Mouse (Mus musculus) hindbrain, postnatal 0 days (tissue): ENCODE measurements around the gene Clk4. TPM values are rescaled to one million over a fixed set of nuclear protein-coding genes. Genes with fewer than 3 reads are reported as not detected.
A peak's percentile ranks its signal among the peaks of the same experiment; 100 is the strongest.

Experiments
- ATAC-seq: fragments of 200-750 bp; cut with Nextera tagmentation; 2 replicates; pipeline ENCODE4 v1.8.0; 2017; ENCODE audit warnings: mild to moderate bottlenecking, moderate TSS enrichment, moderate library complexity
- DNase-seq: peaks from one replicate; pipeline ENCODE4 v3.0.0-alpha.2; 2015; ENCODE audit warnings: low spot score
- H3K27ac ChIP-seq: fragments of 300-500 bp; sonication (generic); 2 replicates; pipeline ENCODE4 v1.5.1; 2014; ENCODE audit warnings: mild to moderate bottlenecking
- H3K27me3 ChIP-seq: fragments of 300-500 bp; sonication (generic); 2 replicates; pipeline ENCODE4 v1.6.1; 2014; ENCODE audit warnings: low read length, mixed read lengths; ENCODE audit not compliant: insufficient read depth
- H3K36me3 ChIP-seq: fragments of 300-500 bp; sonication (generic); 2 replicates; pipeline ENCODE4 v1.6.1; 2014; ENCODE audit warnings: low read length, mixed read lengths; ENCODE audit not compliant: insufficient read depth
- H3K4me1 ChIP-seq: fragments of 300-500 bp; sonication (generic); 2 replicates; pipeline ENCODE4 v1.6.1; 2014; ENCODE audit warnings: antibody characterized with exemption, low read length, mixed read lengths; ENCODE audit not compliant: insufficient read depth
- H3K4me2 ChIP-seq: fragments of 300-500 bp; sonication (generic); 2 replicates; pipeline ENCODE4 v1.6.1; 2014; ENCODE audit warnings: low read depth, mild to moderate bottlenecking, low read length, moderate library complexity, mixed read lengths
- H3K4me3 ChIP-seq: fragments of 300-500 bp; sonication (generic); 2 replicates; pipeline ENCODE4 v1.5.1; 2014; ENCODE audit warnings: low read length
- H3K9ac ChIP-seq: fragments of 300-500 bp; sonication (generic); replicated peaks from 2 replicates; pipeline ENCODE4 v1.6.1; 2014; ENCODE audit warnings: mild to moderate bottlenecking, low read length, moderate library complexity, mixed read lengths
- H3K9me3 ChIP-seq: fragments of 300-500 bp; sonication (generic); 2 replicates; pipeline ENCODE4 v1.6.1; 2016; ENCODE audit warnings: low read length, mixed read lengths
- CTCF ChIP-seq: IDR thresholded peaks from 2 replicates; pipeline ENCODE4 v1.5.1; 2016; ENCODE audit warnings: antibody characterized with exemption, control low read depth, low read depth
- WGBS: fragments of 180-500 bp; shearing (Covaris S2); extraction: QIAGEN DNeasy Blood & Tissue Kit; methylation state at CpG from one replicate; pipeline ENCODE4 v1.1.7; 2014; 5-methylcytosine and 5-hydroxymethylcytosine counted together
- polyA plus RNA-seq: library from polyadenylated mRNA; unstranded; fragments of >200 nt; fragmentation: Nextera tagmentation; extraction: Ambion mirVana; gene quantifications from 2 replicates; pipeline ENCODE4 v1.2.1, GENCODE M21; 2015
- total RNA-seq: library from RNA; depleted of rRNA; stranded (reverse); fragments of >200 nt; gene quantifications from 2 replicates; pipeline ENCODE4 v1.2.3, GENCODE M21; 2014

The Clk4 gene
- total and polyA plus RNA-seq, 2 experiments from 2014 or later: 57.6 to 93.3 TPM

DNA sequence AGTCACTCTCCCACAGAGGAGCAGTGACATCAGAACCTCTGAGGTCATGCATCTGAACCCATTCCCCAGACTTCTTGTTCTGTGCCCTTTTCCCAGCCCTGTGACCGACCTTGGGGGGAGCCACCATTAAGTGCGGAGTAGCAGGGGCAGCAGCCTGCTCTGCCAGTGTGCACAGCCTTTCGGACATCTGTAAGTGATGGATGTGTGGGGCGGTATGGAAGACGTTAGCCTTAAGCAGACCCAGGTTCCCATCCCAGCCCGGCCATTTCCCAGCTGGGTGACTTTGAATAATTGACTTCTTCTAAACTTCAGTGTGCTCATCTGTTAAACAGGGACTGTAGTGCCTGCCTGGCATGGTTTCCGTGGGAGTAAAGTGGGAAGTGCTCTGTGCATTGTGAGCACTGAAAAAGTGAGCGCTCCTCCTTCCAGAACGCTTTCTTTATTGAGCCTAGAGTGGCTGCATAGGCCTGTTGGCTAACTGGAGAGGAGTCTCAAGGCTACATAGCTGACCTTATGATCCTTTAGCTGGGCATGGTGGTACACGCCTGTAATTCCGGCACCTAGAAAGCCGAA lies 42.5 kb downstream of the Clk4 start:
- Histone ChIP-seq H3K27ac (no peak overlapping the region), H3K36me3 (no peaks in the 10 kb centered on the region), H3K27me3 (no peaks in the 10 kb centered on the region), H3K9me3 (no peaks in the 10 kb centered on the region), H3K4me2 (no peak overlapping the region), H3K4me3 (no peak overlapping the region), H3K9ac (no peak overlapping the region), H3K4me1 (no peaks in the 10 kb centered on the region)
- WGBS: 65% methylated on average over 12 of the region's 12 CpGs
- DNase-seq: no peak
- TF ChIP-seq CTCF: no peak
- no peak for ATAC-seq

DNA sequence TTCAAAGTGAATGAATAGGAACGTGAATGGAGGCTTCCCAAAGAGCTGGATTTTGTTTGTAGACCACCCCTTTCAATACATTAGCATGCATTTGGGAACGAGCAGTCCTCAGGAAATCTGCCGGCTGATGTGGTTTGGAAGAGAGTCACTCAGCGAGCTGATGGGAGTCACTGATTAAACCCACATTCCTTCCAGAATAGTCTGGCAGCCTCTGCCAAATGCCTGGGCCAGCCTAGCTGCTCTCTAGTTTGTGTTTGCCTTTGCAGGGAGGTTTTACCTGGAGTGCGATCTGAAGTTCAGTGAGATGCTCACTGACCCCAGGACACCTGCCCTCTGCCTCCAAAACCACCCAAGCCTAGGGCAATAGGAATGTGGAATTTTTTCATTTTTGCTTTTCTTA lies 46.8 kb downstream of the Clk4 start:
- Histone ChIP-seq H3K27ac (no peak overlapping the region), H3K36me3 (no peaks in the 10 kb centered on the region), H3K4me2 (no peak overlapping the region), H3K9ac (no peak overlapping the region), H3K4me3 (no peak overlapping the region), H3K4me1 (no peaks in the 10 kb centered on the region), H3K27me3 (no peaks in the 10 kb centered on the region), H3K9me3 (no peaks in the 10 kb centered on the region)
- DNase-seq: no peak
- no peak for TF ChIP-seq CTCF
- 67% methylated on average over 5 of the region's 5 CpGs for WGBS
- ATAC-seq: no peak

DNA sequence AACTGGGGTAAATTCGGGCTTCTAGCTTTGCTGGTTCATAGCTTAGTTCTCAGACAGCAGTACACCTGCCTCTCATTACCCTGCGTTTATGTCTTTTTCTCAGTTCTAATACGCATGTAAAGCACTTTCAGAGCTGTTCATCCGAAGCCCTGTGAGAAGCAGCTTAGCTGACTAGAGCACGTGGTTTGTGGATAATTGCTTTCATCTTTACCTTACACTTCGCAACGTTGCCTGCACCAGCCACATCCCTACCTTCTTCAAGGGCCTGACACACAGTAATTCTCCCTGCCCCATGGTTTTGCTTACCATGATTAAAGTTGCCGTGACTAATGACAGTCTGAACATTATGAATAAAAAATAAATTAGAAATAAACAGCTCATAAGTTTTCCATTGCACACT lies 50.3 kb downstream of the Clk4 start:
- no peak overlapping the region for H3K4me2 ChIP-seq
- WGBS: 76% methylated on average over 8 of the region's 8 CpGs
- no peak overlapping the region for H3K4me3 ChIP-seq
- ATAC-seq: 0 out of 2 replicates have a peak, but pooled peaks have one; percentile 51
- H3K27me3 ChIP-seq: no peaks in the 10 kb centered on the region
- H3K9ac ChIP-seq: no peak overlapping the region
- H3K4me1 ChIP-seq: no peaks in the 10 kb centered on the region
- H3K9me3 ChIP-seq: no peaks in the 10 kb centered on the region
- no peak overlapping the region for H3K27ac ChIP-seq
- no peaks in the 10 kb centered on the region for H3K36me3 ChIP-seq
- no peak for TF ChIP-seq CTCF
- DNase-seq: no peak

DNA sequence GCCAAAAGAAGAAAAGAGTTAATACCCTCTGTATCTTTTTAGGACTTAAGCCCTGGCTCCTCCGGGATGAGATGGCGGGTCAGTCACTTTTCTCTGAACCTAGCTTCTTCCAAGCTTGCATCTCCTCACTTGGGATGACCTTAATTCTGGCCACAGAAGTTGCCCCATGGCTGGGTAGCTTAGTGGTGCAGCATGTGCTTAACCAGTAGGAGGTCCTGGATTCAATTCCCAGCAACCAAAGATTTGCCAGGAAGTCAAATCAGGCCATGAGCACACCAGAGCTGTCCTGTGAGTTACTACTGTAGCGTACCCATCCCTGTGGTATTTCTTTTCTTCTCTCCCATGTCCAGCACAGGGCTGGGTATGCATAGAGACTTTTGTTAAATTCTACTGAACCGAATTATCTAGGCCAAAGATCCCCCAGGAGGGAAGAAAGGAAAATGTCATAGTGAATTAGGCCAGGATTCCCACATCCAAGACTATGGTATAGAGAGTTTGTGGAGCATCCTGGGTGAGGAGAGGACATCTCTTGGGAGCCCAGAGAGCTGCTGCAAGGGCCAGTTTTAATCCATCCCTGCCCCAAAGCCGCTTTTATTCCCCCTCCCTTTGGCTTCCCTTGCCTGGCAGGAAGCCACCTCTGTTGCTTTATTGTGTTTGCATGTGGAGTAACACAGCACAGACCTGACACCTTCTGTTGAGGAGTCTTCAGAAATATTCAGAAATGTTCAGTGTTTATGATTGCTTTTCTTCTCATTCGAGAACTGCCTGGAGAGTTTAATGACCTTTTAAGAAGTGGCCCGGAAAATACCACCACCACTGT lies 54.7 kb downstream of the Clk4 start:
- DNase-seq: peak; percentile 33
- WGBS: 63% methylated on average over 7 of the region's 7 CpGs

DNA sequence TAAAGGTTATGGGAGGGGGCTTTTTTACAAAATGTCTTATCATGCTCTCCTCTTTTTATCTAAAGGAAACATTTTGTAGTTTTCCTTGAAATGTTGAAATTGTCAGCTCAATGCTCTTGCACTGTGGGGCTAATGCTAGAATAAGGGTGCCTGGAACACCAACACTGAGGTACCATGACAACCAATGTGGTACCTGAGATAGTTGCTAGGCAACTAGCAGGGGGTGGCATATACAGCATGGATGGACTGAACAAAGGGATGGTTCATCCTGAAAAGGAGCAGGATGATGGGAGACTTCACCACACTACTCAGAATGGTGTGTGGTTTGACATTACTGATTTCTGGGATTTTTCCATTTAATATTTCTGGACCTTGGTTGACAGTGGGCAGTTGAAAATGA lies 59.1 kb downstream of the Clk4 start:
- no peaks in the 10 kb centered on the region for H3K27me3 ChIP-seq
- no peak overlapping the region for H3K4me3 ChIP-seq
- ATAC-seq (no peak), DNase-seq (peak; percentile 12)
- H3K9me3 ChIP-seq: 0 out of 2 replicates have a peak, but pooled peaks cover 3% of the 10 kb centered on the region
- TF ChIP-seq CTCF: no peak
- no peak overlapping the region for H3K4me2 ChIP-seq
- no peaks in the 10 kb centered on the region for H3K4me1 ChIP-seq
- no peaks in the 10 kb centered on the region for H3K36me3 ChIP-seq
- no peak overlapping the region for H3K9ac ChIP-seq
- H3K27ac ChIP-seq: no peak overlapping the region

More for the DNA sequence above, 54.7 kb downstream of the Clk4 start:
- Histone ChIP-seq H3K4me3 (no peak overlapping the region), H3K27ac (no peak overlapping the region), H3K27me3 (no peaks in the 10 kb centered on the region), H3K4me2 (no peak overlapping the region), H3K9ac (no peak overlapping the region), H3K4me1 (no peaks in the 10 kb centered on the region), H3K36me3 (no peaks in the 10 kb centered on the region), H3K9me3 (0 out of 2 replicates have a peak, but pooled peaks cover 2% of the 10 kb centered on the region)
- no peak for TF ChIP-seq CTCF
- ATAC-seq: peak; percentile 38; the same call in 1 of the 2 replicates

DNA sequence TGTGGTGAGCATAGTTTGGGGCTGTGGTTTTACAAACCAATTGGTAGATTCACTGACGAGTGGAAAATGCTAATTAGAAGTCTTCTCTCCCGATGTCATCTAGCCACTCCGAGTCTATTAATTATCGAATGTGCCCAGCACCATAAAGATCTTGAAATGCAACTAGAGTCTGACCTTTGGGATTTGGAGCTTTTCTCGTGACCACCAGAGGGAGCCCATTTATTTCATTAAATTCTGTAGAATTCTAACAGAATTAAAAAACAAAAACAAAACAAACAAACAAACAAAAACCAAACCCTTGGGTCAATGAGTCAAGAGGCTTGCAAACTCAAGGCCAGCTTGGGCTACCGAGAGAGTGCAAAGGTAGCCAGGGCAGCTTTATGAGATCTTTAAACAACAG lies 65.4 kb downstream of the Clk4 start:
- peak; percentile 58 for TF ChIP-seq CTCF
- H3K4me2 ChIP-seq: no peak overlapping the region
- H3K9me3 ChIP-seq: no peaks in the 10 kb centered on the region
- H3K36me3 ChIP-seq: no peaks in the 10 kb centered on the region
- ATAC-seq (no peak), DNase-seq (peak; percentile 64)
- no peaks in the 10 kb centered on the region for H3K27me3 ChIP-seq
- WGBS: 55% methylated on average over 6 of the region's 6 CpGs
- H3K27ac ChIP-seq: no peak overlapping the region
- no peak overlapping the region for H3K4me3 ChIP-seq
- H3K9ac ChIP-seq: no peak overlapping the region
- no peaks in the 10 kb centered on the region for H3K4me1 ChIP-seq

DNA sequence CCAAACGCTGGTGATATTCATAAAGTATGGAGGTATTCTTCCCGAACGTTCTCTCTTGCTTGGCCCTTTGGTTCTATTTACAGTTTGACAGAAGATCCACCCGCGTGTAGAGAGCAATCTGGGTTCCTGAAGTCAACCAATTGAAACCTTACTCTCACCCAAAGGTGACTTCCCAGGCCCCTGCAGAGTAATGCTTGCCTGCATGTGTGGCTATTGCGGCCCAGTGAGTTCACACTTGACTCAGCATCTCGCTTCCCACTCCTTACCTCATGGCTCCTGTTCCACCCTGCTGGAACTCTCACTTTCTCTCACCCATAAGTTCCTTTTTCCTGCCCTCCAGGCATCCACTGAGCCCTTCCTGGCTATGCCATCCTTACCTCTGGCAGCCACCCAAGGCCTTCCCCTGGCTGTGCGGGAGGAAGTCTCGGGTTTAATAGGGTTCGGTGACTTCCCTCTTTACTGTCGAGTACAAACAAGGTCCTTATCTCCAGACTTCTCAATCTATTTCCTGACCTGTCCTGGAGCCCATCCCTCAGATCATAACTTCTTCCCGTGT lies 66.9 kb downstream of the Clk4 start:
- H3K9ac ChIP-seq: no peak overlapping the region
- no peak for TF ChIP-seq CTCF
- no peaks in the 10 kb centered on the region for H3K27me3 ChIP-seq
- no peak for ATAC-seq
- no peaks in the 10 kb centered on the region for H3K9me3 ChIP-seq
- no peak overlapping the region for H3K27ac ChIP-seq
- no peaks in the 10 kb centered on the region for H3K4me1 ChIP-seq
- no peak overlapping the region for H3K4me3 ChIP-seq
- no peak overlapping the region for H3K4me2 ChIP-seq
- WGBS: 85% methylated on average over 12 of the region's 12 CpGs
- DNase-seq: no peak
- no peaks in the 10 kb centered on the region for H3K36me3 ChIP-seq
